Mouse (Mus musculus) megakaryocyte, embryonic 14.5 days (primary cell): Measurements from ENCODE around the gene Npb.

ENCODE experiments used
- FLI1 ChIP-seq: IDR thresholded peaks from 2 replicates; pipeline ENCODE4 v1.6.1; 2012; ENCODE audit warnings: low read length, inconsistent platforms, mixed read lengths
- GATA1 ChIP-seq: IDR thresholded peaks from 3 replicates; pipeline ENCODE4 v1.6.1; 2012; ENCODE audit warnings: mixed read lengths, low read length, inconsistent platforms, borderline replicate concordance

GRCm38 (mm10) chr11:120573585-120574277 lies 34.5 kb upstream of the Npb start:
- no peak for TF ChIP-seq GATA1
- no peak for TF ChIP-seq FLI1
